Mouse (Mus musculus): ENCODE measurements around the gene Mrgbp.

Mrgbp gene

GRCm38 (mm10) chr2:180581002-180581401 lies at the start of gene Mrgbp:
Gene Mrgbp, plus strand, starts transcription at chr2:180581304.
- in situ Hi-C loops (cut with MboI; ENCODE audit: low sequenced_read_pairs), result no loop called here

DNA sequence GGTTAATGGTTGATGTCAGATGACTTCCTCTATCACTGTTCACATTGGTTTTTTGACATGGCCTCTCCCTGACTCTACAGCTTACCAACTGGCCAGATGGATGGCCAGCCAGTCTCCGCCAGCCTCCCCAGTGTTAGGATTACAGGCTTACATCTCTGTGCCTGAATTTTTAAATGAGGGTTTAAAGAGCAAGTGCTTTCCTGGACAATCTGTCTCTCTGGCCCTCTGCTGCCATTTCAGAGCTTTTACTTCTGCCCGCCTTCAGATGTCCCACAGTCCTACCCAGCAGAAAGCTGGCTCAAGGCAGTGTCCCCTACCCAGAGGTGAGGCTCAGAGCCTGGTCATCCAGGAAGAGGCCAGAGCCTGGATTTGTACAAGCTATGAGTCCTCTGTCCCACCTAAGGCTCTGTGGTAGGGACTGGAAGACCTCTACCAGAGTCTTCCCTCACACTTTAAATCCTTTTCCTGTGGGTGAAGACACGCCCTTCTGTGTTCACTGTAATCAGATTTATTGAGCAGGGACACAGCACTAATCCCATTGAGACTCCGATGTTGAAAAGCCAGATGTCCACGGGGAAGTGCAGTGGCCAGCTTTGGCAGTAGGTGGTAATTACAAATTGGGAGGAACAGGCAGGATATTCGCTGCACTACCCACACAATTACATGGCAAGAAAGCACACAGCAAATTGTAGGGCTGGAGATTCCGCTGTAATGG lies 49.3 kb upstream of the Mrgbp start:
- in situ Hi-C loops (cut with MboI; ENCODE audit: low sequenced_read_pairs), result no loop called here

GRCm38 (mm10) chr2:180532386-180532995 lies 48.6 kb upstream of the Mrgbp start:
- in situ Hi-C loops (cut with MboI; ENCODE audit: low sequenced_read_pairs), result no loop called here

- in situ Hi-C loops (cut with MboI; ENCODE audit: low sequenced_read_pairs), result no loop called here
Observed at GRCm38 (mm10) chr2:180533237-180533636, 47.9 kb upstream of the Mrgbp start.

GRCm38 (mm10) chr2:180543675-180544074 lies 37.4 kb upstream of the Mrgbp start:
- in situ Hi-C loops (cut with MboI; ENCODE audit: low sequenced_read_pairs), result no loop called here

DNA sequence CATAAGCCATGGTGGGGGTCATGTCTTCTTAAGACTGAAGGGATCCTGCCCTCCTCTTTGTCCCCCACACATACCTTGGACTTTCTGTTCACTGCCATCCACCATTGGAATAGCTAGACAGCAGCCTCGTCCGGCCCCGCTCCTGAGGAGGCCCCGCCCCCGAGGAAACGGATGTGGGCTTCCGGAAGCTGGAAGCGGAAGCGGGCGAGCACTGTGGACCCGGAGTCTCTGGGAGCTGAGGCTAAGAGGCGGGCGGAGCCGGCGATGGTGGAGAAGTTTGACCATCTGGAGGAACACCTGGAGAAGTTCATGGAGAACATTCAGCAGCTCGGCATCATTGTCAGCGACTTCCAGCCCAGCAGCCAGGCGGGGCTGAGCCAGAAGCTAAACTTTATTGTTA lies 36.1 kb upstream of the Mrgbp start:
- in situ Hi-C loops (cut with MboI; ENCODE audit: low sequenced_read_pairs), result no loop called here

DNA sequence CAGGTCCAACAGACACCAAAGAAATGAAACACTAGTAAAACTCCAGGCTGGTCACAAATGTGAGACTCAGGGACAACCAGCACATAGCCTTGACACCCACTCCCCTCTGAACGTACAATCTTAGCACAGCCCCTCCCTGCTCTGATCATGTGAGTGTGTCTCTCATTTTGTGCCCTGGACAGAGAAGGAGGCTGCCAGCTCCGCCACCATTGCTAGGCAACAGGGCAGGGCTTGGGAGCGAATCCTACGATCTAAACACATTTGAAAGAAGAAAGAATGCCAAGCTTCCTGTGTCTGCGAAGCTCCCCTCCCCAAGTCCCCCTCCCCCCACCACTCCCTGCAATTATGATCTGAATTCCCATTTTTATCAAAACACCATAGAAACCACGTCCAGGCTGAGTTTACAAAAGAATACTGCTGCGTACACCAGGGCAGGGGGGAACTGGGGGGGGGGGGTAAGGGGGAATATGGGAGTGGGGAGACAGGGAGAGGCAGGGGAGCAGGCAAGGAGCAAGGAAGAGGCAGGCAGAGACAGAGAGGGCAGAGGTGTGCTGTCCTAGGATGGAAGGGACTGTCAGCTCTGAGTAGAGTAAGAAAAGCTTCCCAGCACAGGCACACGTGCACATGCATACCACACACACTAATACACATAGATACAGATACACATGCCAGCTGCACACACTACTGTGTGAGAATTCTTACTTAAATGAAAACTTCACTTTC lies 33.6 kb upstream of the Mrgbp start:
- in situ Hi-C loops (cut with MboI; ENCODE audit: low sequenced_read_pairs), result no loop called here

DNA sequence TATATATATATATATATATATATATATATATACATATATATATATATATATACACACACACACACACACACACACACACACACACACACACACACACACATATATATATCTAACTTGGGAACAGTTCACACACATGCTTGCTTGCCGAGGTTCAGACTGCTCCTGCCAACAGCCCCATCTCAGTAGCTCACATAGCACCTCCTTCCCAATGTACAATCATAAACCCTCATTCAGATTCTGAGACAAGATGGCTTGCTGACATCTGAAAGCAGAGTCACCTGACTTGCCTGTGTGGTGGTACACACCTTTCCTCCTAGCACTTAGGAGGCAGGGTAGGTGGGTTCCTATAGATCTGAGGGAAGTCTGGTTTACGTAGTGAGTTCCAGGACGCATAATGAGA lies 28.8 kb upstream of the Mrgbp start:
- in situ Hi-C loops (cut with MboI; ENCODE audit: low sequenced_read_pairs), result no loop called here

DNA sequence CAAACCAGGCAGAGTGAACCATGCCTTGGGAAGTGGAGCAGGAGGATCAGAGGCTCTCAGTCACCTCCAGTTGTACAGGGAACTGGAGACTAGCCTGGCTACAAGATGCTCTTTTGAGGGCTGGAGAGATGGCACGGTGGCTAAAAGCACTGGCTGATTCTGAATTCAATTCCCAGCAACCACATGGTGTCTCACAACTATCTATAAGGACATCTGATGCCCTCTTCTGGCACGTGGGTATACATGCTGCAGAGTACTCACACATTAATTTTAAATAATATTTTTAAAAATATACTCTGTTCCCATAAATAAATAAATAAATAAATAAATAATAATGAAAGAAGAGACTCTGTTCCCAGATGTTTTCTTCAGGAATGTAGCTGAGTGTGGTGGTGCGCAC lies 25.9 kb upstream of the Mrgbp start:
- in situ Hi-C loops (cut with MboI; ENCODE audit: low sequenced_read_pairs), result no loop called here

GRCm38 (mm10) chr2:180556470-180556869 lies 24.6 kb upstream of the Mrgbp start:
- in situ Hi-C loops (cut with MboI; ENCODE audit: low sequenced_read_pairs), result no loop called here

- in situ Hi-C loops (cut with MboI; ENCODE audit: low sequenced_read_pairs), result no loop called here
Observed at GRCm38 (mm10) chr2:180560245-180560644, 20.9 kb upstream of the Mrgbp start.

DNA sequence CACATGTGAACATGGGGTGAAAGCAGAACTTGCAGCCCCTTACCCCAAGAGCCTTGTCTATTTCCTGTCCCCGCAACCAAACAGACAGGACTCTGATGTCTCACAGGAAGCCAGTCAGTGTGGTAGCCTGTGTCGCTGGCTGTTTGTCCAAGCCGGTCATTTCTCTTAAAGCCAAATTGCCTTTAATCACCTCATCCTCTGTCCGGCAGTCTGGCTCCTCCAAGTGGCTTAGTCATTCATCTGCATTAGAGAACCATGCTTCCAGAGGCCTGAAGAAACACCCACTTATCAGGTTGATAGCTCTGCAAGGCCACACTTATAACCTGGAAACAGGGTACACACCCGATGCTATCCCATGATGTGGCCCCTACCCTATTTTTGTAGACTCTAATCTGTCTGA lies 19.0 kb upstream of the Mrgbp start:
- in situ Hi-C loops (cut with MboI; ENCODE audit: low sequenced_read_pairs), result no loop called here

DNA sequence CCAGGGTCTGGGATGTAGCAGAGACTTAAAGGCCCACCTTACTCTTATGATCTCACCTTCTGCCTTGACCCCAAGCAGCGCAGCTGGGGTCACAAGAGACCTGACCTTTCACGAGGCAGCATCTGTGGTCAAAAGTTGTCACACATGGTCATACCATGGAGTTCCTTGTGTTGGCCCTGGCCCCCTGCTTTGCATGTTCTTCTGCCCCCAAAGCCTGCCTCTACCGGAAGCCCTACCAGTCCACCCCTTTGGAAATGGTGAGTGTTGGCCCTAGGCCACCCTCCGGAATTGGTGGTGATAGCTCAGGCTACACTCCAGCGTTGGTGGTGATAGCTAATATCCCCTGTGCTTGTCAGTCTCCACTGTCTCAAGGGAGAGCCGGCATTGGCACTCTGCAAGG lies 17.8 kb upstream of the Mrgbp start:
- in situ Hi-C loops (cut with MboI; ENCODE audit: low sequenced_read_pairs), result no loop called here

DNA sequence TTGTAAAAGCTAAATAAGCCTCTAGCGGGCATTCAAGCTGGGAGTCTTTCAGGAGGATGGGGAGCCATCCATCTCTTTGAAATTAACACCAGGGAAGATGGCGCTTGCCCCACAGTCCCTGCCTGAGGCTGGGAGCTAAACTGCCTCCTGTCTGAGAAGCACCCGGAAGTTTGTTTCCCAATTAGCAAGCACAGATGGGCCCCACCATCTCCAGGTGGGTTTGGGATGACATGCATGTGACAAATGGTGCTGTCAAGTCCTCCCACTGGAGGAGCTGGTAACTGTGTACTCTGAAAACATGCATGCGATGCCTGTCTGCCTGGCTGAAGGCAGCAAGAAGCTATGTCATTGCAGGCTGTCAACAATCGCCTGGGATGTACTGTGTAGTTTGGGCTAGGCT lies 17.3 kb upstream of the Mrgbp start:
- in situ Hi-C loops (cut with MboI; ENCODE audit: low sequenced_read_pairs), result no loop called here

DNA sequence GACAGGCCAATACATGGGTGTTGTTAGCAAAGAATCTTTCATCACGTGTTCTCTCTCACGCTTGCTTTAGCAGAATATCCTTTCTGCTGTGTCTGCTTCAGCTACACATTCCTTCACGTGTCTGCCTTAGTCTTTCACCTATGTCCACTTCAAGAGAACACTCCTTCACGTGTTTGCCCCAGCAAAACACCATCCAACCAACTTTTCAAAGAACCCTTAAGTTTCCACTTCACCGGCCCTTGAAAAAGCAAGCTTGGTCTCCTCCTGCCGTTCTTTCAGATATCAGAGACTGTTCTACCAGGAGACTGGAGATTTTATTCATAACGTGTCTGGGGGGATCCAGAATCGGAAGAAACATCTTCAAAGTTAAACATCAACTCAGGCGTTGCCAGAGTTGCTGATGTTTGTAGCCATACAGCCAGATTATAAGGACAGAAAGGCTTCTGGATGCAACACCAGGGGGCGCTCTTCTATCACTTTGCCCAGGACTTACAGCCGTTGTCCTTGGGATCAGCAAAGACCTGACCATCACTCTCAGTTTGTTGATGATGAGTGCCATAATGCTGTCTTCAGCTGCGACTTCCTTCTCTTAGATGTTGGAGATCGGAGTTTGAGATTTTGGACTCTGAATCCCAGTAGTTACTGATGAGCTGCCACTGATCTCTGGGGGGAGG lies 14.7 kb upstream of the Mrgbp start:
- in situ Hi-C loops (cut with MboI; ENCODE audit: low sequenced_read_pairs), result no loop called here

- in situ Hi-C loops (cut with MboI; ENCODE audit: low sequenced_read_pairs), result no loop called here
Observed at GRCm38 (mm10) chr2:180569028-180569643, 12.0 kb upstream of the Mrgbp start.

DNA sequence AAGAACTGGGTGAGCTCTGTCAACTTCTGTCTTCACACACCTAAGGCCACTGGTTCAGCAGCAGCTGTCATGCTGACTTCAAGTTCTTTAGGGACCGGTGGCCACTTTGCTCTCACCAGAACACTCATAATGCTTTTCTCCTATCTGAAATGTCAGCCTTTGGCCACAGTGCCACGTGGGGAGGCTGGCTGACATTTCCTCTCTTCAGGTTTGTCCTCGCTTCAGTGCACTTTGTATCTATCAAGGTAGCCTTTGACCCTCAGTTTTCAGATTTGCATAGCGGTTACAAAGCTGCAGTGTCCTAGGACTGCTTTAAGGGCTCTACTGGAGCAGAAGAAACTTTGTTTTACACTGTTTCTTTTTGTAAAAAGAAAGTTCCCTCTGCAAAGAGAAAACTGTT lies 4.6 kb upstream of the Mrgbp start:
- in situ Hi-C loops (cut with MboI; ENCODE audit: low sequenced_read_pairs), result loop anchor here (10.0 kb wide), 1 partner anchor 102 kb away; no protein-coding TSS in a partner anchor

DNA sequence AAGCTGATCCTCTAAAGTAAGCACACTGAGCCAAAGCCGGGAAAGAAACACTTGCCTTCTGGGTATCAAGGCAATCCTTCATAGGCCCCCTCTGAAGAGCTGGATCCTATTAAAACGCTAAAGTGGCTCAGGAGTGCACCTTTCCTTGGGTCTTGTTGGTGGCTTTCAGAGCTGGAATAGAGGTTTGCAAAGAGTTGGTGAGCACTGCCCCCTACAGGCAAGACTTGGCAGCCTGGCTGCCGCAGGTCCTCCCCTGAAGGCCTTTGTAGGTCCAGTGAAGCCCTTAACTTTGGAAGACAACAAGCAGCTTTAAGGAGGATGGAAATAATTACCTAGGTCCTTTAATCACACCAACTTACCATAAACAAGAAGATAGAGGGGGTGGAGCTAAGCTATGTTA lies 2.4 kb upstream of the Mrgbp start:
- in situ Hi-C loops (cut with MboI; ENCODE audit: low sequenced_read_pairs), result loop anchor here (10.0 kb wide), 1 partner anchor 104 kb away; no protein-coding TSS in a partner anchor

- in situ Hi-C loops (cut with MboI; ENCODE audit: low sequenced_read_pairs), result no loop called here
Observed at GRCm38 (mm10) chr2:180582481-180583153, 1.5 kb downstream of the Mrgbp start.

GRCm38 (mm10) chr2:180583154-180583507 lies 2.0 kb downstream of the Mrgbp start:
- in situ Hi-C loops (cut with MboI; ENCODE audit: low sequenced_read_pairs), result no loop called here

DNA sequence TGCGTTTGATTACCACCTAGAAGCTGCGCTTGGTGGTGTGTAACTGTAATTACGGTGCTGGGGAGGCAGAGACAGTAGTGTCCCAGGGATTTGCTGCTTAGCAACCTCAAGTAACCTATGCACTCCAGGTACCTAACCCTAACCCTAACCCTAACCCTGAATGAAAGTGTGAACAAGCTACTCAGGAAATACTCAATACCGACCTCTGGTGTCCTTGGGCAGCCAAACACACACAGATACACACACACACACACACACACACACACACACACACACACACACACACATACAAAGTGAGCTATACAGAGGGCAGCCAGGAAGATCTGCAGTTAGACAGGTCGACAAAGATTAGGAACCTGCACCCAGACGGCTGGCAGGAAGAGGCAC lies 7.6 kb downstream of the Mrgbp start:
- in situ Hi-C loops (cut with MboI; ENCODE audit: low sequenced_read_pairs), result no loop called here

Measured in CH12F3 (cell line).